Comparison of ENCODE assay signal across 7 mouse cellular contexts in the genomic region with DNA sequence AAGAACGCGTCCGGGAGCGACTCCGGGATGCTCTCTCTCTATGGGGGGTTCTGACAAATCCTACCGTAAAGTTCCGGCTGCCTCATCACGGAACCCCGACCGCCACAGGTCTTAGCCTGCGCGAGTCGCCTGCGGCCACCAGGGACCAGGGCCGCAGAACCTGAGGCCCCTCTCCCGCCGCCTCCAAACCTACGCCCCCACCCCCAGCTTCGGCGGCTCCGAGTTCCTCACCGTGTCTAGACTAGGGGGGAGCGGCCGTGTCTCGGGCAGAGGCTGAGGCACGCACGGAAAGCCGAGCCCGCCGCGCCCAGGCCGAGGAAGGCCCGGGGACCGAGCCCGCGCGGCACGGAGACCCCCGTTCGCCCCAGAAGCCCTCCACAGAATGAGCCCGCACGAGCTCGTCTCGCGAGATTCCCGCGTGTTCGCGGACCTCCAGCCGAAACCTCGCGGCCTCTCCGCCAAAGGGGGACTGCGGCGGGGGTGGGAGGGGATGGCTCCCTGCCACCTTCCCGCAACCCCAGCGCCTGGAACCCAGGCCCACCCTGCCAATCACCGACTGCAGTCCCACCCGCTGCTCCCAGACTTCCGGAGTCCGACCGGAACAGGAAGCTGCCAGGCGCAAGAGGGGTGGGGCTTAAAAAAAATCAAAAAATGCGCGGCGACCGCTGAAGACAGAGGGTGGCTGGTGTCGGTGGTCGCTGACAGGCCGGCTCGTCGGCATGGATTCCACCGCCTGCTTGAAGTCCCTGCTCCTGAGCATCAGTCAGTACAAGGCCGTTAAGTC. TPM values are rescaled to one million over a fixed set of nuclear protein-coding genes. Genes with fewer than 3 reads are reported as not detected.
A peak's percentile ranks its signal among the peaks of the same experiment; 100 is the strongest.
DNase-seq lines count a peak whose midpoint lies in the region; ATAC-seq and TF ChIP-seq lines count a peak whose summit lies in the region.

A gene (minus strand): TSS at position 607 of the 784 bp plus-strand sequence.
A gene (plus strand): TSS at position 627 of the 784 bp plus-strand sequence.

- ATAC-seq in embryonic facial prominence, embryonic 12.5 days (ENCODE audit: insufficient number of reproducible peaks, insufficient read depth, low FRiP score, low TSS enrichment), result peak; percentile 98
- ATAC-seq in limb, embryonic 13.5 days (ENCODE audit: low FRiP score, low read depth), result peak; percentile 99
- peak; percentile 99 for ATAC-seq in midbrain, embryonic 16.5 days

- no peaks in the 10 kb centered on the region for H3K9me3 ChIP-seq in embryonic facial prominence, embryonic 12.5 days
- H3K9me3 ChIP-seq in limb, embryonic 13.5 days, result no peaks in the 10 kb centered on the region
- H3K9me3 ChIP-seq in midbrain, embryonic 16.5 days (replicated peaks; ENCODE audit: control insufficient read depth, low read length, poor library complexity, severe bottlenecking), result no peaks in the 10 kb centered on the region

- under 1% methylated on average over 74 of the region's 74 CpGs for WGBS in embryonic facial prominence, embryonic 12.5 days
- under 1% methylated on average over 74 of the region's 74 CpGs for WGBS in heart, adult 2 months
- under 1% methylated on average over 74 of the region's 74 CpGs for WGBS in limb, embryonic 13.5 days
- under 1% methylated on average over 71 of the region's 74 CpGs for WGBS in midbrain, embryonic 16.5 days

- peak within 1 kb of the TSS; percentile 71 for H3K4me2 ChIP-seq in embryonic facial prominence, embryonic 12.5 days (replicated peaks)
- H3K4me2 ChIP-seq in limb, embryonic 13.5 days (replicated peaks), result peak within 1 kb of the TSS; percentile 83
- H3K4me2 ChIP-seq in midbrain, embryonic 16.5 days (ENCODE audit: low read length), result peak within 1 kb of the TSS; percentile 81

- peak; percentile 86 for DNase-seq in adrenal gland, postnatal 25 days
- DNase-seq in heart, adult 2 months, result peak; percentile 89 to 90
- peak; percentile 80 to 85 for DNase-seq in kidney, adult 8-10 months
- peak; percentile 81 to 89 for DNase-seq in spleen, postnatal 10 days (ENCODE audit: low spot score in 2 of 2)

- H3K27me3 ChIP-seq in embryonic facial prominence, embryonic 12.5 days, result no peaks in the 10 kb centered on the region
- H3K27me3 ChIP-seq in heart, adult 2 months (ENCODE audit: control insufficient read depth, insufficient read depth, low read length), result no peaks in the 10 kb centered on the region
- no peaks in the 10 kb centered on the region for H3K27me3 ChIP-seq in limb, embryonic 13.5 days
- H3K27me3 ChIP-seq in midbrain, embryonic 16.5 days (ENCODE audit: control insufficient read depth, insufficient read depth, low read depth, low read length), result no peaks in the 10 kb centered on the region

- TF ChIP-seq EP300 in heart, adult 2 months (IDR thresholded peaks at IDR 0.05; ENCODE audit: insufficient read depth, low read depth, low read length), result peak; percentile 7; the same call in 1 of the 2 replicates

- H3K9ac ChIP-seq in embryonic facial prominence, embryonic 12.5 days, result peak within 1 kb of the TSS; percentile 97
- peak within 1 kb of the TSS; percentile 100 for H3K9ac ChIP-seq in heart, adult 2 months (ENCODE audit: low read depth, low read length)
- H3K9ac ChIP-seq in limb, embryonic 13.5 days, result peak within 1 kb of the TSS; percentile 95
- H3K9ac ChIP-seq in midbrain, embryonic 16.5 days (ENCODE audit: low read depth, low read length), result peak within 1 kb of the TSS; percentile 98

- H3K36me3 ChIP-seq in embryonic facial prominence, embryonic 12.5 days, result no peaks in the 10 kb centered on the region
- H3K36me3 ChIP-seq in heart, adult 2 months (ENCODE audit: control insufficient read depth, insufficient read depth, low read length), result no peaks in the 10 kb centered on the region
- H3K36me3 ChIP-seq in limb, embryonic 13.5 days, result peaks cover 8% of the 10 kb centered on the region
- no peaks in the 10 kb centered on the region for H3K36me3 ChIP-seq in midbrain, embryonic 16.5 days (ENCODE audit: control insufficient read depth, insufficient read depth, low read length)

- H3K79me2 ChIP-seq in heart, adult 2 months (replicated peaks; ENCODE audit: control insufficient read depth, insufficient read depth, low read length), result 0 out of 2 replicates have a peak, but pooled peaks cover 1% of the 10 kb centered on the region

- intact Hi-C loops in heart, adult 2 months (cut with DNase I), result no loop called here

- H3K27ac ChIP-seq in embryonic facial prominence, embryonic 12.5 days, result peak within 1 kb of the TSS; percentile 95
- H3K27ac ChIP-seq in heart, adult 2 months, result peak within 1 kb of the TSS; percentile 87
- H3K27ac ChIP-seq in limb, embryonic 13.5 days, result peak within 1 kb of the TSS; percentile 94
- H3K27ac ChIP-seq in midbrain, embryonic 16.5 days (ENCODE audit: low read length), result peak within 1 kb of the TSS; percentile 97

- peak; percentile 23 for TF ChIP-seq CTCF in heart, adult 2 months (IDR thresholded peaks at IDR 0.05)

- H3K4me1 ChIP-seq in embryonic facial prominence, embryonic 12.5 days, result peaks cover 15% of the 10 kb centered on the region
- peaks cover 1% of the 10 kb centered on the region for H3K4me1 ChIP-seq in heart, adult 2 months (ENCODE audit: control insufficient read depth, insufficient read depth, low read length)
- peaks cover 24% of the 10 kb centered on the region for H3K4me1 ChIP-seq in limb, embryonic 13.5 days
- peaks cover 14% of the 10 kb centered on the region for H3K4me1 ChIP-seq in midbrain, embryonic 16.5 days (ENCODE audit: control insufficient read depth, insufficient read depth, low read length)

- 0 out of 2 replicates have a peak, but pooled peaks have one; percentile 38 for TF ChIP-seq POLR2A in heart, adult 2 months (IDR thresholded peaks at IDR 0.05; ENCODE audit: insufficient read depth, low read depth, low read length)

- peak within 1 kb of the TSS; percentile 92 for H3K4me3 ChIP-seq in embryonic facial prominence, embryonic 12.5 days
- H3K4me3 ChIP-seq in heart, adult 2 months, result peak within 1 kb of the TSS; percentile 94
- peak within 1 kb of the TSS; percentile 86 for H3K4me3 ChIP-seq in limb, embryonic 13.5 days
- H3K4me3 ChIP-seq in midbrain, embryonic 16.5 days (ENCODE audit: low read depth, low read length), result peak within 1 kb of the TSS; percentile 96

RNA-seq across cellular contexts. Expression of the first gene that starts in this region (rescaled TPM):
- total RNA-seq in adrenal gland, postnatal 25 days (2021), result 20.4 and 23.6 TPM in 2 replicates
- 40.6 and 44.5 TPM in 2 replicates for polyA plus RNA-seq in embryonic facial prominence, embryonic 12.5 days (2016; fragmentation: Nextera tagmentation; extraction: Ambion mirVana)
- 1 to 10 TPM; 7.6 to 8.3 TPM for total RNA-seq in heart, adult 2 months (2021)
- polyA plus RNA-seq in heart, adult 2 months (2012; rRNA removed), result 1.6 and 4.0 TPM in 2 replicates
- 40.2 and 41.0 TPM in 2 replicates for polyA plus RNA-seq in limb, embryonic 13.5 days (2015; fragmentation: Nextera tagmentation; extraction: Ambion mirVana)
- polyA plus RNA-seq in midbrain, embryonic 16.5 days (2015; fragmentation: Nextera tagmentation; extraction: Ambion mirVana), result 59.2 and 62.8 TPM in 2 replicates

RNA-seq across cellular contexts. Expression of the second gene that starts in this region (rescaled TPM):
- 4.4 and 4.8 TPM in 2 replicates for total RNA-seq in adrenal gland, postnatal 25 days (2021)
- polyA plus RNA-seq in embryonic facial prominence, embryonic 12.5 days (2016; fragmentation: Nextera tagmentation; extraction: Ambion mirVana), result 34.6 and 35.3 TPM in 2 replicates
- 1 to 10 TPM in 1 of 2 experiments, under 1 TPM in 1; 0.82 to 1.0 TPM for total RNA-seq in heart, adult 2 months (2021)
- polyA plus RNA-seq in heart, adult 2 months (2012; rRNA removed), result 0.41 and 0.64 TPM in 2 replicates
- 28.2 and 29.6 TPM in 2 replicates for polyA plus RNA-seq in limb, embryonic 13.5 days (2015; fragmentation: Nextera tagmentation; extraction: Ambion mirVana)
- polyA plus RNA-seq in midbrain, embryonic 16.5 days (2015; fragmentation: Nextera tagmentation; extraction: Ambion mirVana), result 5.3 and 6.7 TPM in 2 replicates

Comparison
In these comparisons a context has a peak if more than half of its experiments do, and no peak if none do; other contexts are left out.
1. Peak in every context shown above with its lines: DNase-seq, ATAC-seq, H3K4me3 ChIP-seq and H3K27ac ChIP-seq.